Mouse (Mus musculus) frontal cortex, postnatal 10 days (tissue): ENCODE data around the gene Cmpk2.
A peak's percentile ranks its signal among the peaks of the same experiment; 100 is the strongest.
"Not testable (repeated sequence)": the region's sequence is repeated elsewhere in the genome, so short reads cannot be mapped to it uniquely, and the experiment has no call there.

ENCODE experiments used
- DNase-seq, 2 experiments: peaks; one replicate each; pipeline ENCODE4 v3.0.0; 2022; ENCODE audit warnings: low spot score in 2 of 2, mixed read lengths in 1 of 2

The Cmpk2 gene

GRCm38 (mm10) chr12:26469098-26470041 is at the start of gene Cmpk2:
Gene Cmpk2 (plus strand): TSS chr12:26469204.
- DNase-seq = peak; percentile 84 to 88

- DNase-seq = no peak
Measured at GRCm38 (mm10) chr12:26424841-26425240, 44.2 kb upstream of the Cmpk2 start.

GRCm38 (mm10) chr12:26428771-26429170 is 40.2 kb upstream of the Cmpk2 start:
- not testable (repeated sequence) for DNase-seq

GRCm38 (mm10) chr12:26436334-26436733 is 32.7 kb upstream of the Cmpk2 start:
- no peak for DNase-seq

- no peak for DNase-seq
Measured at GRCm38 (mm10) chr12:26437950-26438349, 31.1 kb upstream of the Cmpk2 start.

- DNase-seq = no peak
Measured at GRCm38 (mm10) chr12:26439366-26439765, 29.6 kb upstream of the Cmpk2 start.

GRCm38 (mm10) chr12:26444054-26444453 is 24.9 kb upstream of the Cmpk2 start:
- DNase-seq = peak; percentile 16 to 61

- no peak for DNase-seq
Measured at GRCm38 (mm10) chr12:26444511-26444910, 24.5 kb upstream of the Cmpk2 start.

- DNase-seq = no peak
Measured at GRCm38 (mm10) chr12:26446377-26447045, 22.5 kb upstream of the Cmpk2 start.

- no peak for DNase-seq
Measured at GRCm38 (mm10) chr12:26449483-26449882, 19.5 kb upstream of the Cmpk2 start.

GRCm38 (mm10) chr12:26451150-26451549 is 17.9 kb upstream of the Cmpk2 start:
- DNase-seq = no peak

GRCm38 (mm10) chr12:26452951-26453350 is 16.1 kb upstream of the Cmpk2 start:
- DNase-seq = no peak

GRCm38 (mm10) chr12:26454682-26455081 is 14.3 kb upstream of the Cmpk2 start:
- DNase-seq = no peak

GRCm38 (mm10) chr12:26456028-26456698 is 12.8 kb upstream of the Cmpk2 start, which contains the start of gene Rsad2:
Gene Rsad2 (minus strand): TSS chr12:26456452.
- no peak for DNase-seq

- DNase-seq = no peak
Measured at GRCm38 (mm10) chr12:26460091-26460490, 8.9 kb upstream of the Cmpk2 start.

- DNase-seq = no peak
Measured at GRCm38 (mm10) chr12:26465600-26465999, 3.4 kb upstream of the Cmpk2 start.

GRCm38 (mm10) chr12:26470042-26470409 is 1.0 kb downstream of the Cmpk2 start:
- no peak for DNase-seq

- DNase-seq = no peak
Measured at GRCm38 (mm10) chr12:26471376-26471775, 2.4 kb downstream of the Cmpk2 start.

- no peak for DNase-seq
Measured at GRCm38 (mm10) chr12:26472770-26473481, 3.9 kb downstream of the Cmpk2 start.

GRCm38 (mm10) chr12:26473746-26474145 is 4.7 kb downstream of the Cmpk2 start:
- no peak for DNase-seq

GRCm38 (mm10) chr12:26477198-26477597 is 8.2 kb downstream of the Cmpk2 start:
- DNase-seq = no peak
